Mouse (Mus musculus) forebrain, embryonic 16.5 days (tissue): ENCODE measurements at regions not wholly inside any gene's neighbourhood (a gene's known extent, or its start where the extent isn't known, plus 50 kb on each side); places are given as distances from the start of the nearest gene placed in this dataset.

ENCODE experiments used
- ATAC-seq: fragments of 200-750 bp; cut with Nextera tagmentation; 2 replicates; pipeline ENCODE4 v1.8.0; 2017; ENCODE audit warnings: mild to moderate bottlenecking, moderate library complexity
- H3K27ac ChIP-seq: fragments of 300-500 bp; sonication (generic); 2 replicates; pipeline ENCODE4 v1.5.1; 2014; ENCODE audit warnings: low read length, control low read depth
- H3K27me3 ChIP-seq: fragments of 300-500 bp; sonication (generic); replicated peaks from 2 replicates; pipeline ENCODE4 v1.6.1; 2014; ENCODE audit warnings: low read length; ENCODE audit not compliant: control insufficient read depth, insufficient read depth
- H3K36me3 ChIP-seq: fragments of 300-500 bp; sonication (generic); 2 replicates; pipeline ENCODE4 v1.6.1; 2014; ENCODE audit not compliant: control insufficient read depth, insufficient read depth
- H3K4me1 ChIP-seq: fragments of 300-500 bp; sonication (generic); replicated peaks from 2 replicates; pipeline ENCODE4 v1.6.1; 2014; ENCODE audit warnings: low read length; ENCODE audit not compliant: control insufficient read depth, insufficient read depth
- H3K4me2 ChIP-seq: fragments of 300-500 bp; sonication (generic); 2 replicates; pipeline ENCODE4 v1.6.1; 2014; ENCODE audit warnings: mild to moderate bottlenecking, low read length, control low read depth
- H3K4me3 ChIP-seq: fragments of 300-500 bp; sonication (generic); replicated peaks from 2 replicates; pipeline ENCODE4 v1.5.1; 2014; ENCODE audit warnings: mild to moderate bottlenecking, low read length, control low read depth
- H3K9ac ChIP-seq: fragments of 300-500 bp; sonication (generic); replicated peaks from 2 replicates; pipeline ENCODE4 v1.6.1; 2014; ENCODE audit warnings: low read depth, low read length, control low read depth
- H3K9me3 ChIP-seq: fragments of 300-500 bp; sonication (generic); 2 replicates; pipeline ENCODE4 v1.6.1; 2016; ENCODE audit warnings: low read length; ENCODE audit not compliant: control insufficient read depth
- WGBS: fragments of 180-500 bp; shearing (Covaris S2); extraction: QIAGEN DNeasy Blood & Tissue Kit; methylation state at CpG from one replicate; pipeline ENCODE4 v1.1.7; 2014; 5-methylcytosine and 5-hydroxymethylcytosine counted together

GRCm38 (mm10) chr12:60820979-60821378 lies 702.0 kb upstream of the Lrfn5 start:
- no peaks in the 10 kb centered on the region for H3K27me3 ChIP-seq
- no peaks in the 10 kb centered on the region for H3K36me3 ChIP-seq
- WGBS, result 46% methylated on average over 7 of the region's 7 CpGs
- H3K4me2 ChIP-seq, result no peak overlapping the region
- no peaks in the 10 kb centered on the region for H3K4me1 ChIP-seq
- no peak overlapping the region for H3K4me3 ChIP-seq
- no peak overlapping the region for H3K9ac ChIP-seq
- no peak overlapping the region for H3K27ac ChIP-seq
- no peaks in the 10 kb centered on the region for H3K9me3 ChIP-seq
- peak; percentile 95 for ATAC-seq
